In genomic region chr6:145063212-145063868, GRCm38 (mm10) we compare ENCODE assay signal across 26 mouse cellular contexts. TPM values are rescaled to one million over a fixed set of nuclear protein-coding genes. Genes with fewer than 3 reads are reported as not detected.
A peak's percentile ranks its signal among the peaks of the same experiment; 100 is the strongest.
DNase-seq lines count a peak whose midpoint lies in the region; ATAC-seq and TF ChIP-seq lines count a peak whose summit lies in the region.
"Had no signal": no experiment of that assay in that cellular context is flagged by ENCODE, and none has a peak within 500 bp of the region (broad histone marks: within the 10 kb centered on the region; RNA-seq: fewer than 3 reads in every experiment).

No protein-coding gene starts in this region.

- CTCF ChIA-PET in Patski (lab: Charles Lee), result no interaction called here

- H3K27ac ChIP-seq in heart, embryonic 10.5 days, result no peak overlapping the region; the same call in 1 of the 2 replicates
- no peak overlapping the region for H3K27ac ChIP-seq in heart, embryonic 11.5 days (ENCODE audit: low read depth, low read length)
- H3K27ac ChIP-seq in kidney, postnatal 0 days, result 0 out of 2 replicates have a peak overlapping the region, but pooled peaks have one; percentile 8
- H3K27ac ChIP-seq in ES-Bruce4 (ENCODE audit: insufficient read depth, low read length), result peak overlapping the region; percentile 59
- H3K27ac ChIP-seq: embryonic facial prominence, embryonic 13.5 days; hindbrain, embryonic 12.5 days; liver, embryonic 13.5 days; stomach, embryonic 15.5 days had no signal

- in situ Hi-C loops in Patski (cut with MboI; ENCODE audit: low pct_unique_long_range_greater_than_20kb), result no loop called here

- H3K9ac ChIP-seq in heart, embryonic 11.5 days (ENCODE audit: low read depth, low read length), result no peak overlapping the region
- no peak overlapping the region for H3K9ac ChIP-seq in kidney, postnatal 0 days (ENCODE audit: low read depth, low read length)
- no peak overlapping the region for H3K9ac ChIP-seq in ES-Bruce4 (ENCODE audit: low read depth, poor library complexity, severe bottlenecking)
- H3K9ac ChIP-seq: embryonic facial prominence, embryonic 13.5 days; heart, embryonic 12.5 days; hindbrain, embryonic 12.5 days; liver, embryonic 13.5 days; lung, embryonic 14.5 days; stomach, embryonic 15.5 days had no signal

- no peak for TF ChIP-seq CTCF in kidney, postnatal 0 days (IDR thresholded peaks at IDR 0.05; ENCODE audit: low read depth)
- no peak for TF ChIP-seq CTCF in ES-Bruce4 (IDR thresholded peaks at IDR 0.05; ENCODE audit: low read depth, low read length)
- TF ChIP-seq CTCF in Patski (IDR thresholded peaks at IDR 0.05), result no peak

- DNase-seq in heart, embryonic 10.5 days (ENCODE audit: low spot score), result peak; percentile 57
- DNase-seq in kidney, postnatal 0 days (ENCODE audit: low spot score), result no peak
- no peak for DNase-seq in kidney, adult 18-20 months
- DNase-seq in Patski (ENCODE audit: low read depth, low spot score), result no peak
- no peak for DNase-seq in testis, postnatal 14 days (ENCODE audit: low spot score)
- DNase-seq: B cell, adult 2 months; cerebellum, adult 18-20 months; cerebellum, postnatal 14 days; heart, postnatal 10 days; kidney, adult 11 months; liver, embryonic 13.5 days; lung, embryonic 14.5 days; midbrain, embryonic 14.5 days; right cerebral cortex, adult 18-20 months; right cerebral cortex, postnatal 4 days; thymus, adult 2 months had no signal

- POLR2A ChIA-PET in Patski (lab: Charles Lee), result no interaction called here

- no peak overlapping the region for H3K4me2 ChIP-seq in heart, embryonic 11.5 days
- H3K4me2 ChIP-seq in kidney, postnatal 0 days (ENCODE audit: low read length), result no peak overlapping the region
- H3K4me2 ChIP-seq: embryonic facial prominence, embryonic 13.5 days; heart, embryonic 12.5 days; hindbrain, embryonic 12.5 days; liver, embryonic 13.5 days; lung, embryonic 14.5 days; stomach, embryonic 15.5 days had no signal

- no peak for TF ChIP-seq POLR2A in ES-Bruce4 (IDR thresholded peaks at IDR 0.05; ENCODE audit: insufficient read depth, low read length)

- H3K36me3 ChIP-seq in heart, embryonic 10.5 days, result no peaks in the 10 kb centered on the region
- no peaks in the 10 kb centered on the region for H3K36me3 ChIP-seq in heart, embryonic 11.5 days (ENCODE audit: control insufficient read depth, insufficient read depth, low read length)
- no peaks in the 10 kb centered on the region for H3K36me3 ChIP-seq in kidney, postnatal 0 days (ENCODE audit: insufficient read depth, low read length)
- H3K36me3 ChIP-seq in ES-Bruce4 (ENCODE audit: control insufficient read depth, insufficient read depth, low read length, poor library complexity, severe bottlenecking), result peaks cover 14% of the 10 kb centered on the region; the same call in 1 of the 2 replicates
- H3K36me3 ChIP-seq: embryonic facial prominence, embryonic 13.5 days; heart, embryonic 12.5 days; hindbrain, embryonic 12.5 days; liver, embryonic 13.5 days; stomach, embryonic 15.5 days had no signal

- H3K4me3 ChIP-seq in heart, embryonic 10.5 days, result no peak overlapping the region
- no peak overlapping the region for H3K4me3 ChIP-seq in heart, embryonic 11.5 days (ENCODE audit: low read depth, low read length)
- H3K4me3 ChIP-seq in kidney, postnatal 0 days (replicated peaks; ENCODE audit: low read depth, low read length), result no peak overlapping the region
- H3K4me3 ChIP-seq in ES-Bruce4 (ENCODE audit: low read depth, low read length), result no peak overlapping the region
- H3K4me3 ChIP-seq: embryonic facial prominence, embryonic 13.5 days; erythroblast, embryonic 14.5 days; heart, embryonic 12.5 days; hindbrain, embryonic 12.5 days; liver, embryonic 13.5 days; myocyte; stomach, embryonic 15.5 days had no signal

- H3K4me1 ChIP-seq in heart, embryonic 10.5 days, result peaks cover 23% of the 10 kb centered on the region
- H3K4me1 ChIP-seq in heart, embryonic 11.5 days (ENCODE audit: control insufficient read depth, insufficient read depth, low read length), result no peaks in the 10 kb centered on the region; the same call in 1 of the 2 replicates
- no peaks in the 10 kb centered on the region for H3K4me1 ChIP-seq in kidney, postnatal 0 days (replicated peaks; ENCODE audit: insufficient read depth, low read length)
- peaks cover 9% of the 10 kb centered on the region for H3K4me1 ChIP-seq in ES-Bruce4 (ENCODE audit: control insufficient read depth, insufficient read depth, low read length)
- H3K4me1 ChIP-seq: embryonic facial prominence, embryonic 13.5 days; heart, embryonic 12.5 days; liver, embryonic 13.5 days; stomach, embryonic 15.5 days had no signal

- 26% methylated on average over 5 of the region's 5 CpGs for WGBS in heart, embryonic 10.5 days
- 34% methylated on average over 5 of the region's 5 CpGs for WGBS in heart, embryonic 11.5 days (ENCODE audit: insufficient replicate concordance)
- WGBS in kidney, postnatal 0 days, result 35% methylated on average over 5 of the region's 5 CpGs

- H3K27me3 ChIP-seq in heart, embryonic 10.5 days (ENCODE audit: insufficient read depth, poor library complexity, severe bottlenecking), result no peaks in the 10 kb centered on the region
- no peaks in the 10 kb centered on the region for H3K27me3 ChIP-seq in heart, embryonic 11.5 days (ENCODE audit: control insufficient read depth, insufficient read depth, low read length)
- H3K27me3 ChIP-seq in kidney, postnatal 0 days (ENCODE audit: insufficient read depth, low read length), result no peaks in the 10 kb centered on the region
- H3K27me3 ChIP-seq in ES-Bruce4 (ENCODE audit: control insufficient read depth, insufficient read depth, low read length, poor library complexity, severe bottlenecking) (no peaks in the 10 kb centered on the region), Patski (no peaks in the 10 kb centered on the region)
- H3K27me3 ChIP-seq: CH12.LX; embryonic facial prominence, embryonic 13.5 days; heart, embryonic 12.5 days; hindbrain, embryonic 12.5 days; liver, embryonic 13.5 days; stomach, embryonic 15.5 days had no signal

- no peak for ATAC-seq in heart, embryonic 11.5 days (replicated peaks; ENCODE audit: insufficient number of reproducible peaks, low FRiP score, low TSS enrichment)
- no peak for ATAC-seq in kidney, postnatal 0 days (replicated peaks; ENCODE audit: low FRiP score, low read depth)
- ATAC-seq in Patski, result peak; percentile 45
- ATAC-seq: forebrain, embryonic 14.5 days had no signal

- H3K9me3 ChIP-seq in heart, embryonic 10.5 days, result no peaks in the 10 kb centered on the region
- no peaks in the 10 kb centered on the region for H3K9me3 ChIP-seq in heart, embryonic 11.5 days (replicated peaks; ENCODE audit: control insufficient read depth, low read length)
- H3K9me3 ChIP-seq in kidney, postnatal 0 days (replicated peaks; ENCODE audit: low read length), result no peaks in the 10 kb centered on the region
- peaks cover 9% of the 10 kb centered on the region for H3K9me3 ChIP-seq in ES-Bruce4 (replicated peaks; ENCODE audit: control insufficient read depth, insufficient read depth, low read length, poor library complexity, severe bottlenecking)
- H3K9me3 ChIP-seq: embryonic facial prominence, embryonic 13.5 days; heart, embryonic 12.5 days; hindbrain, embryonic 12.5 days; liver, embryonic 13.5 days; stomach, embryonic 15.5 days had no signal

- TF ChIP-seq EP300 in ES-Bruce4 (IDR thresholded peaks at IDR 0.05; ENCODE audit: insufficient read depth, low read depth, low read length), result no peak

RNA-seq across cellular contexts. Expression of gene Bcat1, which starts 12.6 kb away (rescaled TPM):
- 33.2 and 49.6 TPM in 2 replicates for polyA plus RNA-seq in heart, embryonic 10.5 days (2016; fragmentation: Nextera tagmentation; extraction: Ambion mirVana)
- 24.1 and 24.2 TPM in 2 replicates for polyA plus RNA-seq in heart, embryonic 11.5 days (2014; fragmentation: Nextera tagmentation; extraction: Ambion mirVana)
- 5.8 TPM in 2 replicates for polyA plus RNA-seq in kidney, postnatal 0 days (2015; fragmentation: Nextera tagmentation; extraction: Ambion mirVana)
- polyA plus RNA-seq in ES-Bruce4 (2011; ENCODE audit: insufficient read depth, insufficient read length, low read depth, missing spikeins) (141 and 170 TPM in 2 replicates), Patski (2021) (57.1 TPM)
- polyA plus RNA-seq: erythroblast, embryonic 14.5 days had no signal

RNA-seq across cellular contexts. Expression of gene Lrmp, which starts 52.1 kb away (rescaled TPM):
- 2.3 and 4.8 TPM in 2 replicates for polyA plus RNA-seq in heart, embryonic 10.5 days (2016; fragmentation: Nextera tagmentation; extraction: Ambion mirVana)
- 3.0 and 3.5 TPM in 2 replicates for polyA plus RNA-seq in heart, embryonic 11.5 days (2014; fragmentation: Nextera tagmentation; extraction: Ambion mirVana)
- polyA plus RNA-seq in kidney, postnatal 0 days (2015; fragmentation: Nextera tagmentation; extraction: Ambion mirVana), result 0.87 and 1.0 TPM in 2 replicates
- polyA plus RNA-seq in ES-Bruce4 (2011; ENCODE audit: insufficient read depth, insufficient read length, low read depth, missing spikeins) (0.91 and 1.1 TPM in 2 replicates), Patski (2021) (0.04 TPM)

Comparison
In these comparisons a context has a peak if more than half of its experiments do, and no peak if none do; other contexts are left out.
1. H3K27ac ChIP-seq: peak in kidney, postnatal 0 days (single experiment) and ES-Bruce4 (single experiment); none in heart, embryonic 10.5 days (single experiment) and heart, embryonic 11.5 days (single experiment).